Mouse (Mus musculus): Measurements from ENCODE around the gene Cabin1.

DNA sequence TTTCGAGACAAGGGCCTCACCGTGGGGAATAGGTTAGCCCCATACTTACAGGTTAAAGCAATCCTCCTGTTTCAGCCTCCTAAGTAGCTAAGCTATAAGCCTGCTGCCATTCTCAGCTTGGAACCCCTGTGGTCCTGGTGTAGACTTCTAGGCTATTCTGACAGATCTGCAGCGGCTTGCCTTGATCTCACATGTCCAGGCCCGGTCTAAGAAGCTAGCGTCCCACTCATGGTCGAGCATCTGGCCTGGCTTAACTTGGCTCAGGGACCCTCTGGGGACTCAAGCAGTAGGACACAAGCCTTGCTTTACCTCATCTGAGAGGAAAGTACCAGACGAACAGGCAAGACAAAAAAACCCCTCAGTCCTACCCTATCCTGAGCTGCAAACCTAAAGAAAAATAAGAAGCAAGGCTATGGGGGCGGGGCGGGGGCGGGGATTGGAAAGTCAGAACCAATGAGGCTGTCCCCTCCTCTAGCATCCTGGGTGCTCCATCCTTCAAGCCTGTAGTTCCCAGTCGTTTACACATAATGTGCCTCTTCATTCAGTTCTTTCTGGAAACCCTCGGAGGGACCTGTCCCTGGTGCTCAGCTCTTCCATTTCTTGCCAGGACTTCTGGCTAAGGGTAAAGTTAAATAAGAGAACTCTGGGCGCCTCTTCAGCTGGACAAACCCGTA is 129.0 kb downstream of the Cabin1 start:
- no peak for TF ChIP-seq POLR2A (IDR thresholded peaks at IDR 0.05; ENCODE audit: low read depth, low read length)
- no peak for TF ChIP-seq CTCF (IDR thresholded peaks at IDR 0.05; ENCODE audit: extremely low read depth, insufficient read length, insufficient replicate concordance, low read depth, low read length)
